Mouse (Mus musculus) intestine, embryonic 16.5 days (tissue): Measurements from ENCODE around the gene Lhx2. TPM values are rescaled to one million over a fixed set of nuclear protein-coding genes. Genes with fewer than 3 reads are reported as not detected.

Experiments used
- ATAC-seq: fragments of 200-750 bp; cut with Nextera tagmentation; 2 replicates; pipeline ENCODE4 v1.8.0; 2017; ENCODE audit warnings: moderate TSS enrichment, moderate library complexity
- H3K27ac ChIP-seq: fragments of 300-500 bp; sonication (generic); 2 replicates; pipeline ENCODE4 v1.5.1; 2014; ENCODE audit warnings: mild to moderate bottlenecking, low read length
- H3K27me3 ChIP-seq: fragments of 300-500 bp; sonication (generic); replicated peaks from 2 replicates; pipeline ENCODE4 v1.6.1; 2014; ENCODE audit warnings: low read length, control low read depth, mixed read lengths; ENCODE audit not compliant: control insufficient read depth, insufficient read depth
- H3K36me3 ChIP-seq: fragments of 300-500 bp; sonication (generic); 2 replicates; pipeline ENCODE4 v1.6.1; 2014; ENCODE audit warnings: low read length, control low read depth; ENCODE audit not compliant: control insufficient read depth, insufficient read depth
- H3K4me1 ChIP-seq: fragments of 300-500 bp; sonication (generic); 2 replicates; pipeline ENCODE4 v1.6.1; 2014; ENCODE audit warnings: low read length, control low read depth, mixed read lengths; ENCODE audit not compliant: control insufficient read depth, insufficient read depth
- H3K4me2 ChIP-seq: fragments of 300-500 bp; sonication (generic); 2 replicates; pipeline ENCODE4 v1.6.1; 2014; ENCODE audit warnings: low read depth, low read length, control low read depth
- H3K4me3 ChIP-seq: fragments of 300-500 bp; sonication (generic); 2 replicates; pipeline ENCODE4 v1.5.1; 2014; ENCODE audit warnings: mild to moderate bottlenecking, low read length
- H3K9ac ChIP-seq: fragments of 300-500 bp; sonication (generic); 2 replicates; pipeline ENCODE4 v1.6.1; 2014; ENCODE audit warnings: low read depth, low read length
- H3K9me3 ChIP-seq: fragments of 300-500 bp; sonication (generic); 2 replicates; pipeline ENCODE4 v1.6.1; 2016; ENCODE audit warnings: low read length, control low read depth; ENCODE audit not compliant: control insufficient read depth
- WGBS: fragments of 180-500 bp; shearing (Covaris S2); extraction: QIAGEN DNeasy Blood & Tissue Kit; methylation state at CpG from one replicate; pipeline ENCODE4 v1.1.7; 2014; 5-methylcytosine and 5-hydroxymethylcytosine counted together
- polyA plus RNA-seq: library from polyadenylated mRNA; unstranded; fragments of >200 nt; fragmentation: Nextera tagmentation; extraction: Ambion mirVana; gene quantifications from 2 replicates; pipeline ENCODE4 v1.2.1, GENCODE M21; 2015

The Lhx2 gene
- polyA plus RNA-seq, 1 experiment from 2014 or later = 0.05 TPM

GRCm38 (mm10) chr2:38356428-38357260, 17.6 kb downstream of the Lhx2 start:
- Histone ChIP-seq H3K4me1 (peaks cover 15% of the 10 kb centered on the region), H3K9me3 (no peaks in the 10 kb centered on the region), H3K27me3 (peaks cover 92% of the 10 kb centered on the region), H3K36me3 (no peaks in the 10 kb centered on the region), H3K4me2 (peak overlapping the region; percentile 23; the same call in 1 of the 2 replicates), H3K9ac (no peak overlapping the region), H3K27ac (no peak overlapping the region), H3K4me3 (peak overlapping the region; percentile 13)
- WGBS = 2% methylated on average over 53 of the region's 53 CpGs
- no peak for ATAC-seq

- no peaks in the 10 kb centered on the region for H3K36me3 ChIP-seq
- no peaks in the 10 kb centered on the region for H3K9me3 ChIP-seq
- H3K9ac ChIP-seq = no peak overlapping the region
- WGBS = 3% methylated on average over 35 of the region's 35 CpGs
- no peak overlapping the region for H3K4me3 ChIP-seq
- H3K4me2 ChIP-seq = no peak overlapping the region
- peaks cover 90% of the 10 kb centered on the region for H3K27me3 ChIP-seq
- peaks cover 8% of the 10 kb centered on the region; the same call in 1 of the 2 replicates for H3K4me1 ChIP-seq
- no peak overlapping the region for H3K27ac ChIP-seq
- no peak; the same call in 1 of the 2 replicates for ATAC-seq
Observed at GRCm38 (mm10) chr2:38357294-38358246, 18.5 kb downstream of the Lhx2 start.

- no peak overlapping the region for H3K4me3 ChIP-seq
- peaks cover 87% of the 10 kb centered on the region for H3K27me3 ChIP-seq
- no peak overlapping the region for H3K9ac ChIP-seq
- H3K27ac ChIP-seq = no peak overlapping the region
- no peak overlapping the region for H3K4me2 ChIP-seq
- ATAC-seq = no peak
- no peaks in the 10 kb centered on the region for H3K36me3 ChIP-seq
- no peaks in the 10 kb centered on the region for H3K9me3 ChIP-seq
- 4% methylated on average over 3 of the region's 3 CpGs for WGBS
- peaks cover 8% of the 10 kb centered on the region; the same call in 1 of the 2 replicates for H3K4me1 ChIP-seq
Observed at GRCm38 (mm10) chr2:38358611-38359010, 19.5 kb downstream of the Lhx2 start.

GRCm38 (mm10) chr2:38359186-38359585, 20.1 kb downstream of the Lhx2 start:
- Histone ChIP-seq H3K27me3 (peaks cover 86% of the 10 kb centered on the region), H3K9me3 (no peaks in the 10 kb centered on the region), H3K27ac (no peak overlapping the region), H3K9ac (no peak overlapping the region), H3K36me3 (no peaks in the 10 kb centered on the region), H3K4me2 (no peak overlapping the region), H3K4me3 (no peak overlapping the region), H3K4me1 (peaks cover 8% of the 10 kb centered on the region; the same call in 1 of the 2 replicates)
- WGBS = 1% methylated on average over 10 of the region's 10 CpGs
- no peak for ATAC-seq

- no peak overlapping the region for H3K9ac ChIP-seq
- H3K9me3 ChIP-seq = no peaks in the 10 kb centered on the region
- peaks cover 8% of the 10 kb centered on the region; the same call in 1 of the 2 replicates for H3K4me1 ChIP-seq
- H3K36me3 ChIP-seq = no peaks in the 10 kb centered on the region
- H3K4me2 ChIP-seq = no peak overlapping the region
- H3K4me3 ChIP-seq = no peak overlapping the region
- H3K27ac ChIP-seq = no peak overlapping the region
- WGBS = 5% methylated on average over 13 of the region's 13 CpGs
- no peak for ATAC-seq
- H3K27me3 ChIP-seq = peaks cover 87% of the 10 kb centered on the region
Observed at GRCm38 (mm10) chr2:38359811-38360210, 20.7 kb downstream of the Lhx2 start.

GRCm38 (mm10) chr2:38366222-38366621, 27.1 kb downstream of the Lhx2 start:
- ATAC-seq = no peak
- 45% methylated on average over 7 of the region's 7 CpGs for WGBS
- H3K27me3 ChIP-seq = peaks cover 66% of the 10 kb centered on the region

GRCm38 (mm10) chr2:38367023-38367422, 27.9 kb downstream of the Lhx2 start:
- no peaks in the 10 kb centered on the region for H3K9me3 ChIP-seq
- no peak overlapping the region for H3K4me2 ChIP-seq
- no peak overlapping the region for H3K4me3 ChIP-seq
- ATAC-seq = no peak
- peaks cover 4% of the 10 kb centered on the region; the same call in 1 of the 2 replicates for H3K4me1 ChIP-seq
- peaks cover 58% of the 10 kb centered on the region for H3K27me3 ChIP-seq
- no peaks in the 10 kb centered on the region for H3K36me3 ChIP-seq
- H3K9ac ChIP-seq = no peak overlapping the region
- 5% methylated on average over 9 of the region's 9 CpGs for WGBS
- H3K27ac ChIP-seq = no peak overlapping the region

More at GRCm38 (mm10) chr2:38366222-38366621, 27.1 kb downstream of the Lhx2 start:
- Histone ChIP-seq H3K27ac (no peak overlapping the region), H3K4me1 (peaks cover 4% of the 10 kb centered on the region; the same call in 1 of the 2 replicates), H3K9ac (no peak overlapping the region), H3K36me3 (no peaks in the 10 kb centered on the region), H3K4me3 (no peak overlapping the region), H3K4me2 (no peak overlapping the region), H3K9me3 (no peaks in the 10 kb centered on the region)

- WGBS = 66% methylated on average over 5 of the region's 5 CpGs
- H3K27ac ChIP-seq = no peak overlapping the region
- H3K4me1 ChIP-seq = peaks cover 4% of the 10 kb centered on the region; the same call in 1 of the 2 replicates
- no peaks in the 10 kb centered on the region for H3K9me3 ChIP-seq
- H3K36me3 ChIP-seq = no peaks in the 10 kb centered on the region
- peaks cover 54% of the 10 kb centered on the region for H3K27me3 ChIP-seq
- no peak overlapping the region for H3K4me3 ChIP-seq
- no peak for ATAC-seq
- H3K9ac ChIP-seq = no peak overlapping the region
- H3K4me2 ChIP-seq = no peak overlapping the region
Observed at GRCm38 (mm10) chr2:38367852-38368251, 28.8 kb downstream of the Lhx2 start.
